Mouse (Mus musculus) cerebellum, adult 2 months (tissue): ENCODE results near the gene Marcks. TPM values are rescaled to one million over a fixed set of nuclear protein-coding genes. Genes with fewer than 3 reads are reported as not detected.

ENCODE experiments used
- DNase-seq, 2 experiments: peaks; one replicate each; pipeline ENCODE4 v3.0.0; 2021
- H3K27ac ChIP-seq: fragments of 200-500 bp; 2 replicates; pipeline ENCODE4 v1.5.1; 2012; ENCODE audit warnings: low read length, control low read depth, inconsistent platforms; ENCODE audit not compliant: insufficient read depth
- H3K27me3 ChIP-seq: fragments of 200-500 bp; 2 replicates; pipeline ENCODE4 v1.6.1; 2012; ENCODE audit warnings: inconsistent platforms, mild to moderate bottlenecking, low read length, moderate library complexity; ENCODE audit not compliant: control insufficient read depth, insufficient read depth
- H3K4me1 ChIP-seq: fragments of 200-500 bp; 2 replicates; pipeline ENCODE4 v1.6.1; 2011; ENCODE audit warnings: low read length; ENCODE audit not compliant: control insufficient read depth, insufficient read depth
- H3K4me3 ChIP-seq: fragments of 200-500 bp; replicated peaks from 2 replicates; pipeline ENCODE3; 2011; ENCODE audit warnings: mild to moderate bottlenecking, low read depth, low read length, control low read depth; ENCODE audit not compliant: insufficient read depth
- CTCF ChIP-seq: fragments of 200-500 bp; IDR thresholded peaks from 2 replicates; pipeline ENCODE4 v1.5.1; 2011; ENCODE audit warnings: low read depth, mild to moderate bottlenecking, control low read depth, low read length, moderate library complexity, borderline replicate concordance; ENCODE audit not compliant: insufficient read depth
- POLR2A ChIP-seq: fragments of 200-500 bp; IDR thresholded peaks from 2 replicates; pipeline ENCODE4 v1.6.1; 2011; ENCODE audit warnings: low read length, control low read depth, borderline replicate concordance; ENCODE audit not compliant: insufficient read depth
- WGBS: fragments of 180-500 bp; shearing (Covaris S2); methylation state at CpG from one replicate; pipeline ENCODE4 v1.1.7; 2018; 5-methylcytosine and 5-hydroxymethylcytosine counted together
- polyA plus RNA-seq: library from polyadenylated mRNA; depleted of rRNA; stranded (reverse); fragments of >200 nt; gene quantifications from 2 replicates; pipeline ENCODE4 v1.2.3, GENCODE M21; 2012

Gene Marcks
- polyA plus RNA-seq, 1 experiment, result 51.9 TPM

GRCm38 (mm10) chr10:37159731-37160130, 21.0 kb upstream of the Marcks start:
- Histone ChIP-seq H3K27ac (no peak overlapping the region), H3K4me3 (no peak overlapping the region), H3K27me3 (no peaks in the 10 kb centered on the region), H3K4me1 (no peaks in the 10 kb centered on the region)
- DNase-seq, result no peak
- 35% methylated on average over 3 of the region's 3 CpGs for WGBS
- no peak for TF ChIP-seq CTCF
- TF ChIP-seq POLR2A, result no peak

- peak; percentile 8 to 14 for DNase-seq
- no peak overlapping the region for H3K27ac ChIP-seq
- H3K4me3 ChIP-seq, result no peak overlapping the region
- no peaks in the 10 kb centered on the region for H3K27me3 ChIP-seq
- no peaks in the 10 kb centered on the region for H3K4me1 ChIP-seq
- 75% methylated on average over 5 of the region's 5 CpGs for WGBS
- no peak for TF ChIP-seq POLR2A
- no peak for TF ChIP-seq CTCF
Measured at GRCm38 (mm10) chr10:37157156-37157555, 18.4 kb upstream of the Marcks start.

GRCm38 (mm10) chr10:37155131-37155530, 16.4 kb upstream of the Marcks start:
- no peak for DNase-seq

GRCm38 (mm10) chr10:37151539-37152271, 13.0 kb upstream of the Marcks start:
- Histone ChIP-seq H3K27ac (no peak overlapping the region), H3K4me3 (no peak overlapping the region), H3K27me3 (no peaks in the 10 kb centered on the region), H3K4me1 (no peaks in the 10 kb centered on the region)
- WGBS, result 89% methylated on average over 7 of the region's 7 CpGs
- no peak for TF ChIP-seq CTCF
- no peak for TF ChIP-seq POLR2A
- no peak for DNase-seq

More at GRCm38 (mm10) chr10:37155131-37155530, 16.4 kb upstream of the Marcks start:
- no peaks in the 10 kb centered on the region for H3K27me3 ChIP-seq
- no peak overlapping the region for H3K27ac ChIP-seq
- no peaks in the 10 kb centered on the region for H3K4me1 ChIP-seq
- WGBS, result 17% methylated on average over 2 of the region's 2 CpGs
- TF ChIP-seq POLR2A (no peak), CTCF (no peak)
- H3K4me3 ChIP-seq, result no peak overlapping the region

GRCm38 (mm10) chr10:37148016-37148415, 9.3 kb upstream of the Marcks start:
- no peak for DNase-seq
- no peak overlapping the region for H3K4me3 ChIP-seq
- H3K27me3 ChIP-seq, result no peaks in the 10 kb centered on the region
- TF ChIP-seq CTCF (no peak), POLR2A (no peak)
- no peaks in the 10 kb centered on the region for H3K4me1 ChIP-seq
- no peak overlapping the region for H3K27ac ChIP-seq
- WGBS, result 82% methylated on average over 3 of the region's 3 CpGs

- 97% methylated on average over 1 of the region's 1 CpGs for WGBS
- Histone ChIP-seq H3K27me3 (no peaks in the 10 kb centered on the region), H3K4me1 (peaks cover 2% of the 10 kb centered on the region; the same call in 1 of the 2 replicates), H3K4me3 (no peak overlapping the region), H3K27ac (no peak overlapping the region)
- no peak for DNase-seq
- TF ChIP-seq CTCF (no peak), POLR2A (no peak)
Measured at GRCm38 (mm10) chr10:37145456-37145855, 6.7 kb upstream of the Marcks start.

GRCm38 (mm10) chr10:37141621-37142020, 2.9 kb upstream of the Marcks start:
- H3K27ac ChIP-seq, result no peak overlapping the region
- H3K4me3 ChIP-seq, result peak overlapping the region; percentile 88
- TF ChIP-seq POLR2A (no peak), CTCF (no peak)
- WGBS, result 59% methylated on average over 4 of the region's 4 CpGs
- H3K4me1 ChIP-seq, result peaks cover 2% of the 10 kb centered on the region; the same call in 1 of the 2 replicates
- DNase-seq, result peak; percentile 7 to 8
- no peaks in the 10 kb centered on the region for H3K27me3 ChIP-seq
